Mouse (Mus musculus) small intestine, adult 2 months (tissue): ENCODE data around the gene Cby3.

Source experiments
- CTCF ChIP-seq: fragments of 200-500 bp; IDR thresholded peaks from 2 replicates; pipeline ENCODE4 v1.5.1; 2012; ENCODE audit warnings: low read depth, mild to moderate bottlenecking, control low read depth, inconsistent platforms, low read length, moderate library complexity, mixed read lengths; ENCODE audit not compliant: insufficient replicate concordance, insufficient read length; ENCODE audit errors: extremely low read depth
- POLR2A ChIP-seq: fragments of 200-500 bp; IDR thresholded peaks from 2 replicates; pipeline ENCODE4 v1.6.1; 2012; ENCODE audit warnings: low read depth, mild to moderate bottlenecking, control low read depth, inconsistent platforms, low read length, moderate library complexity

DNA sequence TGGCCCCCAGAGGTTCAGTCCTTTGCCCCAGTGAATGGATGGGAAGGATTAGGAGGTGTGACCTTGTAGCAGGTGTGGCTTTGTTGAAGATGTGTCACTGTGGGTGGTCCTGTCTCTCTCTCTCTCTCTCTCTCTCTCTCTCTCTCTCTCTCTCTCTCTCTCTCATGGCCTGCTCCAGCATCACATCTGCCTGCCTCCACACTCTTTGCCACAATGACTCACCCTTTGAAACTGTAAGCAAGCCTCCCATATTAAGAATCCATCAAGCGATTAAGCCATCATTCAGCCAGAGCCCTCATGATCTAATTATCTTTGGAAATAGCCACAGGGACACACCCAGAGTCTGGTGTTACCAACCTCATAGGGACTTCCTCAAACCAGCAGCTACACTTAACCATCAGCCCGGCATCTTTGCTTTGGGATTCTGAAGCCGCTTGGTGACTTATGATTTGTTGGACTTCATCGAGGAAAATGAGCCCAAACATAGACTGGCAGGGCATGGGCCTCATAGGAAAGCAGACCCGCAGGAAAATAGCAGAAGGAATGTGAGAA lies 15.2 kb downstream of the Cby3 start:
- TF ChIP-seq CTCF (no peak), POLR2A (no peak)
